Mouse (Mus musculus) limb, embryonic 13.5 days (tissue): ENCODE results near the gene Lrrc51. TPM values are rescaled to one million over a fixed set of nuclear protein-coding genes. Genes with fewer than 3 reads are reported as not detected.
A peak's percentile ranks its signal among the peaks of the same experiment; 100 is the strongest.
"Not testable (repeated sequence)": the region's sequence is repeated elsewhere in the genome, so short reads cannot be mapped to it uniquely, and the experiment has no call there.

Experiments used
- ATAC-seq: fragments of 200-750 bp; cut with Nextera tagmentation; 2 replicates; pipeline ENCODE4 v1.8.0; 2017; ENCODE audit warnings: low read depth, moderate number of reproducible peaks, moderate TSS enrichment; ENCODE audit not compliant: low FRiP score
- H3K27ac ChIP-seq: fragments of 300-500 bp; sonication (generic); 2 replicates; pipeline ENCODE4 v1.5.1; 2015; ENCODE audit warnings: inconsistent platforms, mild to moderate bottlenecking, moderate library complexity
- H3K27me3 ChIP-seq: fragments of 300-500 bp; sonication (generic); 2 replicates; pipeline ENCODE4 v1.6.1; 2015; ENCODE audit warnings: mild to moderate bottlenecking, inconsistent platforms
- H3K36me3 ChIP-seq: fragments of 300-500 bp; sonication (generic); 2 replicates; pipeline ENCODE4 v1.6.1; 2015; ENCODE audit warnings: inconsistent platforms, mild to moderate bottlenecking, moderate library complexity
- H3K4me1 ChIP-seq: fragments of 300-500 bp; sonication (generic); 2 replicates; pipeline ENCODE4 v1.6.1; 2015; ENCODE audit warnings: inconsistent platforms
- H3K4me2 ChIP-seq: fragments of 300-500 bp; sonication (generic); replicated peaks from 2 replicates; pipeline ENCODE4 v1.6.1; 2015; ENCODE audit warnings: inconsistent platforms, mild to moderate bottlenecking, moderate library complexity
- H3K4me3 ChIP-seq: fragments of 300-500 bp; sonication (generic); 2 replicates; pipeline ENCODE4 v1.5.1; 2015; ENCODE audit warnings: moderate library complexity, mild to moderate bottlenecking, inconsistent platforms
- H3K9ac ChIP-seq: fragments of 300-500 bp; sonication (generic); 2 replicates; pipeline ENCODE4 v1.6.1; 2015; ENCODE audit warnings: mild to moderate bottlenecking, inconsistent platforms
- H3K9me3 ChIP-seq: fragments of 300-500 bp; sonication (generic); 2 replicates; pipeline ENCODE4 v1.6.1; 2016; ENCODE audit warnings: inconsistent platforms
- WGBS: fragments of 180-500 bp; shearing (Covaris S2); methylation state at CpG from one replicate; pipeline ENCODE4 v1.1.7; 2015; 5-methylcytosine and 5-hydroxymethylcytosine counted together
- polyA plus RNA-seq: library from polyadenylated mRNA; unstranded; fragments of >200 nt; fragmentation: Nextera tagmentation; extraction: Ambion mirVana; gene quantifications from 2 replicates; pipeline ENCODE4 v1.2.1, GENCODE M21; 2015

Lrrc51 gene
- polyA plus RNA-seq, 1 experiment from 2014 or later, result 8.2 TPM

DNA sequence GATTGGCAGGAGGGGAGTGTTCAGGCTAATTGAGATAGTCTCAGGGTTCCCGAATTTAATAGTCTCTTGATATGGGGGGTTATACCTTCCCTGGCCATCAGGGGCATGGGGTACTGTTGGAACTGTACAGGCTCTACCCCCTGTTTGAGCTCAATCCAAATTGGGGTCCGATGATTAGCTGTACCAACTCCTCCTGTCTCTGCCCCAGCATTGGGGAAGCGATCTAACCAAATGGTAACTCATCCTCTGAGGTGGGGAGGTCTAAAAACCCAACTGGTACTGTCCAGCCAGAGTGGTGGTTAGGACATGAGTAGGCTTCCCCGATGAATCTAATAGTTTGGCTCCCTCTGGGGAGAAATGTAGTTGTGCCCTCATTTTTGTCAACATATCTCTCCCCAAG lies 3.3 kb upstream of the Lrrc51 start:
- no peak overlapping the region for H3K9ac ChIP-seq
- no peak overlapping the region for H3K27ac ChIP-seq
- H3K36me3 ChIP-seq, result peaks cover 10% of the 10 kb centered on the region; the same call in 1 of the 2 replicates
- H3K27me3 ChIP-seq, result no peaks in the 10 kb centered on the region
- no peak for ATAC-seq
- H3K4me3 ChIP-seq, result no peak overlapping the region
- WGBS, result 95% methylated on average over 4 of the region's 4 CpGs
- peaks cover 22% of the 10 kb centered on the region for H3K4me1 ChIP-seq
- no peaks in the 10 kb centered on the region for H3K9me3 ChIP-seq
- H3K4me2 ChIP-seq, result no peak overlapping the region

DNA sequence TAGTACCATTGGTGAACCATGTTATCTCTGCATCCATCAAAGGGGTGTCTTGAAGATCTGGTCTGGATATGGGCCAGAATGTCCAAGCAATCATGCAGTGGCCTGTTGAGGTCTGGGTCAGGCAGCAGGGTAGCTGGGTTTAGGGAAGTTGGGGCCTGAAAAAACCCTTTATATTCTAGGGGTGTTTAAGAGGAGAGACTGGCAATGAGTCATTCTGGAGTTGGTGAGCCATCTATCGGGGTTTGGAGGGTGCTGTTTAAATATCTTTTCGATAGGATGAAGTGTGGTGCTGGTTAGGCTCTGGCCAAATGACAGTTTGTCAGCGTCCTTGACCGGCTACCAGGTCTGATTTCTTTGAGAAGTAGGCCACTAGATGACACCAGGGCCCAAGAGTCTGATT lies 2.3 kb upstream of the Lrrc51 start:
- peaks cover 10% of the 10 kb centered on the region; the same call in 1 of the 2 replicates for H3K36me3 ChIP-seq
- H3K27me3 ChIP-seq, result no peaks in the 10 kb centered on the region
- no peak for ATAC-seq
- WGBS, result 98% methylated on average over 4 of the region's 4 CpGs
- peaks cover 22% of the 10 kb centered on the region for H3K4me1 ChIP-seq
- no peaks in the 10 kb centered on the region for H3K9me3 ChIP-seq
- H3K9ac ChIP-seq, result peak overlapping the region; percentile 31; the same call in 1 of the 2 replicates
- no peak overlapping the region for H3K4me3 ChIP-seq
- H3K27ac ChIP-seq, result no peak overlapping the region
- H3K4me2 ChIP-seq, result no peak overlapping the region

DNA sequence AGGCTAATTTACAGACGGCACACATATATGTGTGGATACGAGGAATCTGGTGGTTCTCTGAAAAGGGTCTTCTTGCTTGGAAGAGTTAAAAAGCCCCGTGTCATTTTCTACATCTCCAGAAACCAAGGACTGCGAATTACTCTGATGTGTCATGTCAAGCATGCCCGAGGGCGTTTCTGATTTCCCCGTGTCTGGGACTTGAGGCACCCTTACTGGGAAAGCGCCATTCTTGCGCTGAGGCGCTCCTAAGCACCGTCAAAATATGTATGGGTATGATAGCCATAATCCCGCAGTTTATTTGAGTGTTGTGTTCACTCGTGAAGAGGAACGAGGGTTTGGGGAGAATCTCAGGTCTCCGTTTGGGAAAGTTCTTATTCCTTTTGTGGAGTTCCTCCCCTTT lies 395 bp downstream of the Lrrc51 start:
- no peaks in the 10 kb centered on the region for H3K9me3 ChIP-seq
- H3K4me3 ChIP-seq, result peak overlapping the region; percentile 77
- no peaks in the 10 kb centered on the region for H3K27me3 ChIP-seq
- H3K9ac ChIP-seq, result peak overlapping the region; percentile 81
- peak overlapping the region; percentile 56 for H3K27ac ChIP-seq
- peak; percentile 9; the same call in 1 of the 2 replicates for ATAC-seq
- H3K4me1 ChIP-seq, result peaks cover 22% of the 10 kb centered on the region
- WGBS, result 6% methylated on average over 15 of the region's 15 CpGs
- H3K4me2 ChIP-seq, result peak overlapping the region; percentile 75
- 0 out of 2 replicates have a peak, but pooled peaks cover 4% of the 10 kb centered on the region for H3K36me3 ChIP-seq

DNA sequence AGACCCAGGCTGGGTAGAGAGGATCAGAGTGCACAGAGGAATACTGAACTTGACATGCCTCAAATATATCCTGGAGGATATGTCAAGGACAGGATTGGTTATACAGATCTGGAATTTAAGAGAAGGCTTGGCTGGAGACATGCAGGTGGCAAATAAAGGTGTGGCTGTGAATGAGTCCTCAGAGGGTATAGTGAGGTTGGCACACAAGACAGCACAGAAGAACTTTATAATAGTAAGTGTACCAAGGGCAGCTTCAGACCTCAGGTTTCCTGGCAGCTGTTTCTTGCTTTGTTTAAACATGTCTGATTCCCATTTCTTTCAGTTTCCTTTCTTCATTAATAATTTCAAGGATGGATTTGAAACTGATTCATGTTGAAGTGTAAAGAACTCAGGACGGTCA lies 1.1 kb downstream of the Lrrc51 start:
- H3K9me3 ChIP-seq, result no peaks in the 10 kb centered on the region
- H3K4me1 ChIP-seq, result peaks cover 22% of the 10 kb centered on the region
- H3K4me2 ChIP-seq, result peak overlapping the region; percentile 75
- H3K27me3 ChIP-seq, result no peaks in the 10 kb centered on the region
- no peak for ATAC-seq
- 84% methylated on average over 1 of the region's 1 CpGs for WGBS
- peak overlapping the region; percentile 77 for H3K4me3 ChIP-seq
- H3K9ac ChIP-seq, result peak overlapping the region; percentile 8; the same call in 1 of the 2 replicates
- no peak overlapping the region for H3K27ac ChIP-seq
- H3K36me3 ChIP-seq, result 0 out of 2 replicates have a peak, but pooled peaks cover 2% of the 10 kb centered on the region

DNA sequence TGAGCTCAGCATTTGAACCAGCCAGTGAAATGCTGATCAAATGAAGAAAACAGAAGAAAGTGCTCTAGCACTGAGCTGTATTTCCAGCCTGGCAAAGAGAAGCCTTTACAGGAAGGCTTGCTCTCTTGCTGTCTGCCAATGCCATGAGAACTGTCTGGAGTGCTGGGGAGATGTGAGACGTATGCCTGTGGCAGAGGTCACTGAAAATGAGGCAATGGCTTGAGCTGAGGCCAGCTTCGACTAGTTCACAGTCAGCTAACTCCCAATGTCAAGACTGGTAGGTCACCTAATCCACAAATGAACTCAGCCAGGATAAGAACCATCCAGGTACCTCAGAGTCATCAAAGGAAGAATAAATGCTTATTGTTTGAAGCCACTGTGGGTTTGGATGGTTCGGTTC lies 5.6 kb downstream of the Lrrc51 start:
- WGBS, result 87% methylated on average over 3 of the region's 3 CpGs
- no peak for ATAC-seq
- no peak overlapping the region for H3K4me2 ChIP-seq
- no peak overlapping the region for H3K9ac ChIP-seq
- H3K36me3 ChIP-seq, result no peaks in the 10 kb centered on the region
- no peaks in the 10 kb centered on the region for H3K27me3 ChIP-seq
- no peak overlapping the region for H3K27ac ChIP-seq
- no peak overlapping the region for H3K4me3 ChIP-seq
- no peaks in the 10 kb centered on the region for H3K9me3 ChIP-seq
- peaks cover 7% of the 10 kb centered on the region for H3K4me1 ChIP-seq

DNA sequence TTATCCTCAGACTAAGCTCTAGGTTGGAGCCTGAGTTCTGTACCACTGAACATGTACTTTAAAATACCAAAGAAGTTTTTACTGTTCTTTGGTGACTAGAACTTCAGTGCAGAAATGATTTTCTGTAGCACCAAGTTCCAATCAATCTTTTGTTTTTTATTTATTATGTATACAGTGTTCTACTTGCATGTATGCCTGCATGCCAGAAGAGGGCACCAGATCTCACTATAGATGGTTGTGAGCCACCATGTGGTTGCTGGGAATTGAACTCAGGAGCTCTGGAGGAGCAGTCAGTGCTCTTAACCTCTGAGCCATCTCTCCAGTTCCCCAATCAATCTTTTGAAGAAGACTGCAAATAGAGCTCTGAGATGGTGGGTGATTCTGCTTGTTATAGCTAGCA lies 7.8 kb downstream of the Lrrc51 start:
- H3K4me2 ChIP-seq, ATAC-seq, H3K9me3 ChIP-seq, H3K9ac ChIP-seq, H3K4me1 ChIP-seq, H3K27me3 ChIP-seq, H3K4me3 ChIP-seq, H3K36me3 ChIP-seq, H3K27ac ChIP-seq: not testable (repeated sequence)

DNA sequence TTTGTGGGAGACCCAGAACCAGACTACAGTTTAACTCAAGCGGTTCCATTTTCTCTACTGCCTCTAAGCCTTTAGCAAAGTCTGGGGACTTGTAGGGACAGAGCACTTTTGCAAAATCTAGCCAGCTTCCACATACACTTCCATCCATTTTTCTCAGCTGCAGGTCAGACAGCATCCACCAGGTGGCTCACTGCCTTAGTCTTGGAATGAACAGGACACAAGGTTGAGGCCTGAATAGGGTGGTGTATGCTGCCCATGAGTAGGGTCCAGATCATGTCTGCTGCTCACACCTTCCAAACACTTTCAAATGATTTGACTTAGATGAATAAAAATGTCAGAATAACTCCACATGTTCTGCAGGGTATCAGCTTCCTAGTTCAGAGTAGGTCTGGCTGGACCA lies 15.6 kb downstream of the Lrrc51 start:
- H3K27me3 ChIP-seq, result no peaks in the 10 kb centered on the region
- 23% methylated on average over 1 of the region's 1 CpGs for WGBS
- ATAC-seq, result peak; percentile 76; the same call in 1 of the 2 replicates
- H3K4me3 ChIP-seq, result no peak overlapping the region
- H3K4me2 ChIP-seq, result no peak overlapping the region
- H3K9me3 ChIP-seq, result no peaks in the 10 kb centered on the region
- H3K27ac ChIP-seq, result no peak overlapping the region
- H3K36me3 ChIP-seq, result peaks cover 23% of the 10 kb centered on the region
- H3K9ac ChIP-seq, result no peak overlapping the region
- H3K4me1 ChIP-seq, result no peaks in the 10 kb centered on the region

DNA sequence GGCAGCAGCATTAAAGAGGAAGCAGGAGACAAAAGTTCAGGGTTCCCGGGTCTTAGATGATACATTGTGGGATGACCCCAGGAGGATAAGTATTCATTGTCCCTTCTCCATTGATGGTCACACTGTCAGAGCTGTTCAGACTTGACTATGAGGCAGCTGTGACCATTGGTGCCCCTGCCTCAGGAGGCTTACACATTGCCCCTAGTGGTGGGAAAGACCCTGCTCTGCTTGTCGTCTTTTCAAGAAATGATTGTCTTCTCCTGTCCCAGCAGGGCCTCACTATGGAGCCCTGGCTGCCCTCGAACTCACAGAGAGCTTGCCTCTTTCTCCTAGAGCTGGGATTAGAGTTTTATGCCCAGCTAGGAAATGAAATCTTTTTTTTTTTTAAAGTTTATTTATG lies 21.7 kb downstream of the Lrrc51 start:
- no peak overlapping the region for H3K27ac ChIP-seq
- ATAC-seq, result no peak
- 69% methylated on average over 3 of the region's 3 CpGs for WGBS
- H3K27me3 ChIP-seq, result no peaks in the 10 kb centered on the region
- peaks cover 62% of the 10 kb centered on the region for H3K36me3 ChIP-seq
- no peak overlapping the region for H3K4me2 ChIP-seq
- peaks cover 4% of the 10 kb centered on the region for H3K4me1 ChIP-seq
- H3K9ac ChIP-seq, result no peak overlapping the region
- no peak overlapping the region for H3K4me3 ChIP-seq
- H3K9me3 ChIP-seq, result no peaks in the 10 kb centered on the region

DNA sequence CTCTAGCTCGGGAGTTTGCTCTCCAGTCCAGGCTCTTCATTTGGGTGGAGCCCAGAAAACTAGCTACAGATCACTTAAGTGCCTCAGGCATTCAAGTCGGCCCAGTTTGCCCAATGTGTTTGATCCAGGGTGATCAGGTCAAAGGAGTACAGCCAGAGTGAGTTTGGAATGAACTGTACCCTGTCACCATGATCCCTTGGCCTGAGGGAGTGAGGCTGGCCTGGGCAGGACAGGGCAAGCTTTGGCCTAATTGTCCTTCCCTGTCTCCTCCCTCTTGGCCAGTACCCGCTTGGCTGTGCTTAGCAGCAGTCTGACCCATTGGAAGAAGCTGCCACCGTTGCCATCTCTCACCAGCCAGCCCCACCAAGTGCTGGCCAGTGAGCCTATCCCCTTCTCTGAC lies 23.6 kb downstream of the Lrrc51 start:
- no peaks in the 10 kb centered on the region for H3K9me3 ChIP-seq
- no peak overlapping the region for H3K4me3 ChIP-seq
- no peak overlapping the region for H3K4me2 ChIP-seq
- H3K36me3 ChIP-seq, result peaks cover 59% of the 10 kb centered on the region
- H3K9ac ChIP-seq, result no peak overlapping the region
- no peak overlapping the region for H3K27ac ChIP-seq
- no peaks in the 10 kb centered on the region for H3K27me3 ChIP-seq
- no peak for ATAC-seq
- peaks cover 14% of the 10 kb centered on the region for H3K4me1 ChIP-seq
- WGBS, result 84% methylated on average over 4 of the region's 4 CpGs

DNA sequence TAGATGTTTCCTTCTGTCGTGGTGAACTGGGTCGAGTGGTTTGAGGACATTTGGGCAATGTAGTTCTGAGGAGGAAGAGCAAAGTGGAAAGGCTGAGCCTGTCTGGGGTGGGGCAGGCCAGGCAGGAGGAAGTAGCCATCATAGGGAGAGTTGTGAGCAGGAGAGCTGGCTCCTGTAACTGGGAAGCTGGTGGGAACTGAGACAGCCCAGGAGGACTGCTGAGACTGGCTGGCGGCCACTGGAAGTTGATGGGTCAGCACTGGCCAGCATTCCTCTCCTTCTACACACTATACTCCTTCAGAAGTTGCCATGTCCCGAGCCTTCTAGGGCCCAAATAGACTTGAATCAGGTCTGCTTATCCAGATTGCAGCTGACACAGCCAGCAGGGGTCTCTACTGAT lies 25.3 kb downstream of the Lrrc51 start:
- Histone ChIP-seq H3K9ac (peak overlapping the region; percentile 27; the same call in 1 of the 2 replicates), H3K4me3 (no peak overlapping the region), H3K27me3 (no peaks in the 10 kb centered on the region), H3K4me2 (no peak overlapping the region), H3K4me1 (peaks cover 16% of the 10 kb centered on the region), H3K27ac (no peak overlapping the region), H3K9me3 (no peaks in the 10 kb centered on the region), H3K36me3 (peaks cover 41% of the 10 kb centered on the region)
- no peak for ATAC-seq
- 80% methylated on average over 4 of the region's 4 CpGs for WGBS

DNA sequence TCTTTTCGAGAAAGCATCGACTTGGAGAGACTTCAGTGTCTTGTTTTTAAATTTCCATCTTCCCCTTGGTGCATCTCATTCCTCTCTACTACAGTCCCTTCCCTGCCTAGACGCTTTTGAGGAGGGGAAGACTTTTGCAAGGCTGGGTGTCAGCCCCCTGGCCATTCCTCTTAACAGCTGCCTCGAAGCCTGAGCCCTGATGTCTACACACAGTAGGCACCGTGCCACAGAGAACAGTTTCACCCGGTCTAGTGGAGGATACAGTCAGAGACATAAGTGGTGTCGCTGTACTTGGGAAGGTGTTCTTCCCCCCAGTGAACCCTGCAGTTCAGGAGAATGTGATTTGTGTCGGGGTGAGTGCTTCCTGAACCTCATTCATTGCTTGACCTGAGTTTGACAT lies 27.0 kb downstream of the Lrrc51 start:
- Histone ChIP-seq H3K27ac (no peak overlapping the region), H3K27me3 (no peaks in the 10 kb centered on the region), H3K4me3 (peak overlapping the region; percentile 81), H3K4me2 (peak overlapping the region; percentile 82), H3K9me3 (no peaks in the 10 kb centered on the region), H3K36me3 (peaks cover 34% of the 10 kb centered on the region), H3K9ac (peak overlapping the region; percentile 88), H3K4me1 (peaks cover 16% of the 10 kb centered on the region)
- ATAC-seq, result no peak
- WGBS, result 66% methylated on average over 8 of the region's 8 CpGs

DNA sequence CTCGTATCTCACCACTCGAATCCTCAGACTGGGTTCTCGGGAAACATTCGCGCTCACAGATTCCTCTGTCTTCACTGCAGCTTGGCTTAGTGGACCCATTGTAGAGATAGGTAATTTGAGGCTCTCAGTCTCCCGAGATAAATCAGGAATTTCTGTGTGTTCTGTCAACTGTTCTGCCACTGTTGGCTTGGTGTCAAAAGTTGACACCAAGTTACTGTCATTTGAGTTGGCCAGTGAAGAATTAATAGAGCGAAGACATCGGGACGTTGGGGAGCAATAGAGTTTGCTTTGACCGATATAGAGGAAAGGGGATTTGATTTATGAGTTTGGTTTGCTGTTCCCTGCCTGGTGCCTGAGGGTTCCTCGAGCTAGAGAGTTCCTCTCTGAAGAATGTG lies 27.4 kb downstream of the Lrrc51 start, which contains the start of gene Tomt:
TSS of gene Tomt (minus strand) at position 73 of the 395 bp plus-strand sequence.
- H3K27me3 ChIP-seq, result no peaks in the 10 kb centered on the region
- WGBS, result 11% methylated on average over 11 of the region's 11 CpGs
- H3K4me1 ChIP-seq, result peaks cover 16% of the 10 kb centered on the region
- ATAC-seq, result no peak
- peak within 1 kb of the TSS; percentile 81 for H3K4me3 ChIP-seq
- H3K9me3 ChIP-seq, result no peaks in the 10 kb centered on the region
- H3K9ac ChIP-seq, result peak within 1 kb of the TSS; percentile 88
- H3K36me3 ChIP-seq, result peaks cover 30% of the 10 kb centered on the region
- peak within 1 kb of the TSS; percentile 82 for H3K4me2 ChIP-seq
- H3K27ac ChIP-seq, result peak within 1 kb of the TSS; percentile 95

DNA sequence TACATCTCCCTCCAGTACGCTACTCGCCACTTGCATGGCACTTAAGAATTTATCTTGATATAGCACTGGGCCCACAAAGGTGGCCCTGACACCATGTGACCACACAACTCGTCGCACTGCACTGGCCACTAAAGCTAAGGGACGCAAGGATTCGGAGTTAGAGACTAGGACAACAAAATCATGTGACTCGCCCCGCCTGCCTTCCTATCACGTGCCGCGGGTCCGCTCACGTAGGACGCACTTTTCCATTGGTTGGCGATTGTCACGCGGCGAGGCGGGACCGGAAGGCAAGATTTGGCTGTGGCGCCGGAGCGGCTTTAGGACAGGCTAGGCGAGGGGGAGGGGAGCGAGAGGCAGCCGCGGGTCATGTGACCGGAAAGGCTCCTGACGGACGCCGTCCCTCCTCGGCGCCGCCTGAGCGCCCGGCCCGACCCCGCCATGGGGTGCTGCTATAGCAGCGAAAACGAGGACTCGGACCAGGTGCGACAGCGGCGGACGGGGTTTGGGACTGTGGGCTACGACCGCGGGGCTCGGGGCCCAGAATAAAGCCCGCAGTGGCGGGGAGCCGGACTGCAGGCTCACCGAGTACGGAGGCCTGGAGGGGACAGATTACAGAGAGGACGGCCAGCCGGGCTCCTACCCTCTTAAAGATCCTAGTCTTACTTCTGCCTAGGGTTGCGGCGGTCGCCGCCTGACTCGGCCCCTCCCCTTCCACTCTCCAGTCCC lies 28.0 kb downstream of the Lrrc51 start, which contains the start of gene Lamtor1:
TSS of gene Lamtor1 (plus strand) at position 344 of the 726 bp plus-strand sequence.
- Histone ChIP-seq H3K4me2 (peak within 1 kb of the TSS; percentile 82), H3K27me3 (no peaks in the 10 kb centered on the region)
- under 1% methylated on average over 61 of the region's 61 CpGs for WGBS

More for the DNA sequence above, 28.0 kb downstream of the Lrrc51 start, which contains the start of gene Lamtor1:
- peak; percentile 99 for ATAC-seq
- peak within 1 kb of the TSS; percentile 81 for H3K4me3 ChIP-seq
- H3K4me1 ChIP-seq, result peaks cover 16% of the 10 kb centered on the region
- peaks cover 29% of the 10 kb centered on the region for H3K36me3 ChIP-seq
- no peaks in the 10 kb centered on the region for H3K9me3 ChIP-seq
- peak within 1 kb of the TSS; percentile 88 for H3K9ac ChIP-seq
- peak within 1 kb of the TSS; percentile 95 for H3K27ac ChIP-seq
